Mouse (Mus musculus) adrenal gland, postnatal 14 days (tissue): ENCODE measurements around the gene Tymp. TPM values are rescaled to one million over a fixed set of nuclear protein-coding genes. Genes with fewer than 3 reads are reported as not detected.

Experiments
- DNase-seq: peaks from one replicate; pipeline ENCODE4 v3.0.0; 2021; ENCODE audit warnings: mixed read lengths
- total RNA-seq: library from RNA; stranded (reverse); gene quantifications from 2 replicates; pipeline ENCODE4 v1.2.3, GENCODE M21; 2021

The Tymp gene
- total RNA-seq, 1 experiment from 2014 or later = 4.5 TPM

- DNase-seq = no peak
These were observed 50.4 kb downstream of the Tymp start for GRCm38 (mm10) chr15:89326441-89326840.

- DNase-seq = no peak
These were observed 53.2 kb downstream of the Tymp start for GRCm38 (mm10) chr15:89323656-89324055.

GRCm38 (mm10) chr15:89322670-89323522 lies 53.9 kb downstream of the Tymp start, which contains the start of gene Adm2:
TSS of gene Adm2 (plus strand) at chr15:89322720.
- no peak for DNase-seq

Other genes starting within 250 kb of the Tymp start
- gene Hdac10, start 248.3 kb downstream of the Tymp start, total RNA-seq = 11.9 and 13.2 TPM in 2 replicates
- gene Mapk12, start 236.3 kb downstream of the Tymp start, total RNA-seq = 8.6 and 9.6 TPM in 2 replicates
- gene Mapk11, start 227.4 kb downstream of the Tymp start, total RNA-seq = 5.3 and 6.4 TPM in 2 replicates
- gene Plxnb2, start 196.3 kb downstream of the Tymp start, total RNA-seq = 83.2 and 110 TPM in 2 replicates
- gene Dennd6b, start 180.5 kb downstream of the Tymp start, total RNA-seq = 5.0 and 6.2 TPM in 2 replicates
- gene Ppp6r2, start 165.5 kb downstream of the Tymp start, total RNA-seq = 41.1 and 52.4 TPM in 2 replicates
- 74.0 and 99.4 TPM in 2 replicates for gene Sbf1, start 61.7 kb downstream of the Tymp start, total RNA-seq
- not detected in 2 replicates for gene Adm2, start 54.3 kb downstream of the Tymp start, total RNA-seq
- gene Miox, start 42.6 kb downstream of the Tymp start, total RNA-seq = not detected in 2 replicates
- 43.2 and 44.6 TPM in 2 replicates for gene Lmf2, start 21.4 kb downstream of the Tymp start, total RNA-seq
- gene Ncaph2, start 21.3 kb downstream of the Tymp start, total RNA-seq = 83.3 and 85.8 TPM in 2 replicates
- 39.5 and 43.5 TPM in 2 replicates for gene Sco2, start 3.2 kb downstream of the Tymp start, total RNA-seq
- 0.53 and 1.5 TPM in 2 replicates for gene Odf3b, start 2.2 kb upstream of the Tymp start, total RNA-seq
- gene Klhdc7b, start 7.9 kb upstream of the Tymp start, total RNA-seq = not detected in 2 replicates
- not detected in 2 replicates for gene Syce3, start 33.5 kb upstream of the Tymp start, total RNA-seq
- gene Cpt1b, start 48.8 kb upstream of the Tymp start, total RNA-seq = 525 and 569 TPM in 2 replicates
- 2.5 TPM in 2 replicates for gene C730034F03Rik, start 52.5 kb upstream of the Tymp start, total RNA-seq
- gene Gm44502, start 52.7 kb upstream of the Tymp start, total RNA-seq = 11.0 and 11.5 TPM in 2 replicates
- gene Chkb, start 52.9 kb upstream of the Tymp start, total RNA-seq = 98.6 and 101 TPM in 2 replicates
- gene Mapk8ip2, start 76.9 kb upstream of the Tymp start, total RNA-seq = 8.0 and 9.1 TPM in 2 replicates
- gene Arsa, start 100.4 kb upstream of the Tymp start, total RNA-seq = 23.3 and 26.9 TPM in 2 replicates
- 57.8 and 71.6 TPM in 2 replicates for gene Shank3, start 122.6 kb upstream of the Tymp start, total RNA-seq
- 0.48 and 0.75 TPM in 2 replicates for gene Acr, start 191.3 kb upstream of the Tymp start, total RNA-seq
- 9.1 and 12.2 TPM in 2 replicates for gene Rabl2, start 214.9 kb upstream of the Tymp start, total RNA-seq